Mouse (Mus musculus) CD4-positive, CD25-positive, alpha-beta regulatory T cell, adult 4 months (primary cell): ENCODE results near the gene Vmp1. TPM values are rescaled to one million over a fixed set of nuclear protein-coding genes. Genes with fewer than 3 reads are reported as not detected.

Experiments
- ATAC-seq: one replicate; pipeline ENCODE4 v1.8.0; 2017
- polyA plus RNA-seq, 2 experiments: library from polyadenylated mRNA; unstranded; fragments of 100-300 nt; shearing (Covaris generic); gene quantifications; one replicate each; pipeline ENCODE4 v1.2.1; 2017

The Vmp1 gene
- polyA plus RNA-seq, result 100 to 1,000 TPM; 405 to 430 TPM

DNA sequence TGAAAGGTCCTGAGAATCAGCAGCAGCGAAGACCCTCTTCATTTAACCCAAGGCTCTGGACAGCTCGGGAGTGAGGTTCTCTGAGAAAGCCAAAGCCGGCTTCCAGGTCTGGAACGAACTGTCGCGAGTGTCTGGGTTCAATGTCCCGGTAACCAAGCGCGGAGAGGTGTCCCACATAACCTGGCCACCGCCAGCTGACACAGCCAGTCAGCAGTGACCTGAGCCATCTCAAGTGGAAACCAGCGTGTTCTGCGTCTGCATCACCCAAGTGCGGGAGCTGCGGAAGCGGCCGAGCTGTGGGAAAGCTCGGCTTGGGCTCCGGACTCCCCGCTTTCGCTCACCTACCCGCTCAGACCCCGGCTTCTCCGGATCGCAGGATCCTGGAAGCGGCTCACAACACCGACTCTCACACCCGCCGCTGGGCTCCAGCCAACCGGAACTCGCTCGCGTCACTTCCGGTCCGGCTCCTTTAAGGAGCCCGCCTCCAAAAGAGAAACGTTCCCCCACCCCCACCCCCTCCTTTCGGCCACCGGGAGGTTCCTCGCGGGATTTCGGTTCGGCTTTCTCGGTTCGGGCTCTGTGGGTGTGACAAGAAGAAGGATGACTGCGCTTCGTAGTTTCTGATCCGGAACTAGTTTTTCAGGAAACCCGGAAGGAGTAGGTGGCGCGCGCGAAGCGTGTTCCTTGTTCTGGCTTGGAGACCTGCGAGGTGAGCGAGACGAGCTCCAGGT, at the start of gene Vmp1, which contains the start of gene Ptrh2:
Gene Vmp1, minus strand, starts transcription at position 442 of the 731 bp plus-strand sequence.
Gene Ptrh2, plus strand, starts transcription at position 591 of the 731 bp plus-strand sequence.
- peak; percentile 91 for ATAC-seq

- no peak for ATAC-seq
These were observed 47.8 kb upstream of the Vmp1 start for GRCm38 (mm10) chr11:86731443-86731842.

- no peak for ATAC-seq
These were observed 42.0 kb upstream of the Vmp1 start for GRCm38 (mm10) chr11:86725607-86726006.

DNA sequence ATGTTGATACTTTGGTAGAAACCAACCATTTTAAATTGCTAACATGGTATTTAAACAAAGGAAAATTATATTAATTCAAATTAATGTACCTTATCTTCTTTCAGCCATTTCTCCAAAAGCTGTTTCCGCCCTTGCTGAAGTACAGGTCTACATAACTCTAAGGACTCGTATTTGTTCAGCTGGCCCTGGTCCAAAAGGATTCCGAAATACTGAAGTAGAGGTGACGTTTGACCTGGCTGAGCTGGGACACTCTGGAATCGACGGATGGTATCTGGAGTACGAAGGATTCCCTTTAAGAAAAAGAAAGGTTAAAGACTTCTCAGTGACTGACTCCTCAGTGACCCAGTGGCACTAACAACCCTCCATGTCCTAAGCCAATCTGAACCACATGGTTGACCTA, 41.3 kb upstream of the Vmp1 start:
- ATAC-seq, result no peak

- ATAC-seq, result no peak
These were observed 40.4 kb upstream of the Vmp1 start for GRCm38 (mm10) chr11:86724004-86724403.

DNA sequence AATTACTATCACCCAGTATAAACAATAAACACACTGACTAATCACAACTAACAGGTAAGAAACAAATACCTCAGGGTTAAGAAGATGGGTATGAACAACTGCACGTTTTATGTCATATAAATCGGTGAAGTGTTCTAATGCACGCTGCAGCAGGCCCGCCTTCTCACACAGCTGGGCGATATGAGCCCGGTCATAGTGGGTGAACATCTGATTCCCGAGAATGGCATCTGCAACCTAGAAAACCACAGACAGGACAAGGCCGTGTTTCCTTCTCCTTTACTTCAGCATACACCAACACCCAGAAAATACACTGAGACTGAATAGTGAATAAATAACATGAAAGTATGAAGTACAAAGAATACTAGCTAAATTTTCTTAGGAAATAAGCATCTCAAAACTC, 35.8 kb upstream of the Vmp1 start:
- ATAC-seq, result no peak

DNA sequence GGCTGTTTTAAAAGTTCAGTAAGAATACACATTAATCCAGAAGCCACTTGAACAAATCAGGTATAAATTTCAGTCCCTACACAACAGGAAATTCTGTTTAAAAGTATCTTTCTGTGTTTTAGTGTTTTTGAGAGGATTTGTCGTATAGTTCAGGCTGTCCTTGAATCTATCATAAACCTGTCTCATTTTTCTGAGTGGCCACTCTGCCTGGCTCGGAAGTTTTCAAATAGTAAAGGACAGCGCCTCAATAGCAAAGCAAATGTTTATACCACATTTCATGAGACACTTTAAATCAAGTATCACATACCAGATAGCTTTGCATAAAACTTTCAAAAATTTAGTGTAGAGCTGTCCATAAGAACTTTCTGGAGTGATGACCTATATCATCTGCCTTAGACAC, 34.7 kb upstream of the Vmp1 start:
- no peak for ATAC-seq

DNA sequence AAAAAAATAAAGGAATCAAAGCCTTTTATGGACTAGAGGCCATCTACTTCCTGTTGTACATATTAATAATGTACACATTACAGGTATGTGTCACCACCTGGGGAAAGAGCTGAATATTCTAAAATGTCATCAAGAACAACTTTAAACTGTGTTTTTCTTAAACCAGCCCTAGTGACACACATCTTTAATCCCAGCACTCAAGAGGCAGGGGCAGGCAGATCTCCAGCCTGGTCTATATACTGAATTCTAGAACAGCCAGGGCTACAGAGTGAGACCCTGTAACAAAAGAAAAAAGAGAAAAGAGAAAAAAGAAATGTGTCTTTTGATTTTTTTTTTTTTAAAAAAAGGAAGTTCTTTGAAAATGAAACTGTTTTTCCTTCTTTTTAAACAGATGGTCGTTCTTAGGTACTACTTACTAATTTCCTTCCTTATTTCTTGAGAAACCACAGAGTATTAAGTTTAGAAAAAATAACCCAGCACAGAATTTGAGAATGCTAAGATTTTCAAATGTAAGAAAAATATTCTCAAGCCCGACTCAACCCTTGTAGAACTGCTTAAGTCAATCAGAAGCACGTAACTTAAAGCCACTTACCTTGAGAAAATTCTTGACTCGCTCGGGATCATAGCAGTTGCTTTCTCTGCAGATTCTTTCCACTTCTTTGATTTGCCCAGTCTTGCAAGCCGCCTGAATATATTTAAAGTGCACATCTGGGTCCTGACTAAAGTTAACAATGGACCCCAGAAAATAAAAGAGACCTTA, 33.9 kb upstream of the Vmp1 start:
- no peak for ATAC-seq

DNA sequence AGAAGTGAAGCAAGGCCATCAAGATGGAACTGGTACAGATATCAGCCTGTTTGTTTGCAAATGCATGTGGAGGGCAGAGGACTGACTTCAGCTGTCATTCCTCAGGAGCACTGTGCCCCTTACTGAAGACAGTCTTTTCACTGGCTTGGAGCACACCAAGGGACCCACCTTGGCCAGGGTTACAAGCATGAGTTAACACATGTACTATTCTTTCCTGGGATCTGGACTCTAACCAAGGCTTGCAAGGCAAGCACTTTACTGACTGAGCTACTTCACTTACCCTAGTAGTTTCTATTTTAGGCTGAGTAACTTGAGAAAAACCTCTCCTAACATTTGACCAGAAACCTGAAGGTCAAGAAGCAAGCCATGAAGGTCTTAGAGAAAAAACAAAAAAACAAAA, 31.0 kb upstream of the Vmp1 start:
- ATAC-seq, result no peak

- ATAC-seq, result no peak
These were observed 17.5 kb upstream of the Vmp1 start for GRCm38 (mm10) chr11:86701151-86701550.

DNA sequence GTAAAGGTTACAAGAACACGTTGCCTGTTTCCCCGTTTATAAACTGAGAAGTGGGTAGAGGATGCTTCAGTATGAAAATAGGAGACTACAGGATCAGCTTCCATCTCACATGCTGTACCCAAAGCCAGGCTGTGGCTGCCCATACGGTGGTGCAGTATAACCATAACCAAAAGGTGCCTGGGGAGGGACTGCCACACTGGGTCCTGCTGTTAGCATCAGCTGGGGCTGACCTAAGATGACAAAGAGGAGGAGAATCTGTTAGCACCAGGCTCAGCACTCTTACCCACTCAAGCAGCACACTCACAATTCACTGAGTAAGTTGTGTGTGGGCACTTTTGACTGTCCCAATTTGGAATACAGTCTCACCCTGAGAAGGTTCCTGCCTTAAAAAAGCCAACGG, 11.8 kb upstream of the Vmp1 start:
- ATAC-seq, result no peak

DNA sequence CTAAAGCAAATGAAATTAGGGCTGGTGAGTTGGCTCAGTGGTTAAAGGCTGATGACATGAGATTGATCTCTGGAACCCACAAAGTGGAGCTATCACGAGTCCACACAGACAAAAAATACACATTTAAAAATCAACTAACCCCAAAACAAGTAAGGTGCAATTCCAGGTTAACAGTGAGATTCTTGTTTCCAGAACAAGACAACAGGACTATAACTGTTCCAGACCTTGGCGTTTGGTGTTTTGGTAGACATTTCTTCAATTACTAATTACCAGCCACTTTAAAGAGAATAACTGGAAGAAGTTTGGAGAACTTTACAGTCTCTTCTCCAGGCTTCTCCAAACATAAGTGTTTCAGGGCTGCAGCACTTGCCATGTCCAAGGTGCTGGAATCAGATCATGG, 8.9 kb upstream of the Vmp1 start:
- no peak for ATAC-seq

- ATAC-seq, result no peak
These were observed 8.3 kb upstream of the Vmp1 start for GRCm38 (mm10) chr11:86691956-86692355.

DNA sequence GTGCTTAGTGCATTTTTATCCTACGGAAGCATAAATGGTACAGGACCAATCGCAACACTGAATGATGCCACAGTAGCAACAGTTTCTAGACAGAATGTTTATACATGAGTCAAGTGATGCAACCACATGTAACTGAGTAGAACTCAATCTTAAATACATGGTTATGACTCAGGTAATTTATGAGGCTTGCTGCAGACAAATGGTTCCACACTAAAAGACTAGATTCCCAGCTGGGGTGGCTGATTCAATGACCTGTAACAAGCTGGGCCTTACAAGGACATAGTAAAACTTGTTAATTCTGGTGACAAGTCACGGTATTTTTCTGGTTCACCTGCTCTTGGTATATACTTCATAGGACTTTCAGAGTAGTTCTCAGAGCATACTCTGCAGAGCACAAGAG, 7.8 kb upstream of the Vmp1 start:
- ATAC-seq, result no peak

DNA sequence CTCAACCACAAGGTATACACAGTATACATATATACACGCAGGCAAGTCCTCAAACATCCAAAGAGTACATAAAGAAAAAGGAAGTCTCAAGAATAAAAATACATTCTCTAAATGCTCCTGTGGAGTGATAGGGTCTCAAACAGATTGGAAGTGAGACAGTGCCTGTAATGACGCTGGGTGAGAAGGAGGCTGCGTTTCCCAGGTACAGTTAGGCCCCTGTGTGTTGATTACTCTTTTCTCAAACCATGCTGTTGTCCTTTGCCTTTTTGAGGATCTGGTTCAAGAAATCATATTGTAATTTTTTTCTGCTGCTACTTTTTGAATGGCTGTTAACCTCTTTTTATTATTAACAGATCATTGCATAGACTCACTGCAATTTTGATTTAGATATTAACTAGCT, 6.7 kb upstream of the Vmp1 start:
- no peak for ATAC-seq

GRCm38 (mm10) chr11:86685366-86685765, 1.7 kb upstream of the Vmp1 start:
- ATAC-seq, result no peak

DNA sequence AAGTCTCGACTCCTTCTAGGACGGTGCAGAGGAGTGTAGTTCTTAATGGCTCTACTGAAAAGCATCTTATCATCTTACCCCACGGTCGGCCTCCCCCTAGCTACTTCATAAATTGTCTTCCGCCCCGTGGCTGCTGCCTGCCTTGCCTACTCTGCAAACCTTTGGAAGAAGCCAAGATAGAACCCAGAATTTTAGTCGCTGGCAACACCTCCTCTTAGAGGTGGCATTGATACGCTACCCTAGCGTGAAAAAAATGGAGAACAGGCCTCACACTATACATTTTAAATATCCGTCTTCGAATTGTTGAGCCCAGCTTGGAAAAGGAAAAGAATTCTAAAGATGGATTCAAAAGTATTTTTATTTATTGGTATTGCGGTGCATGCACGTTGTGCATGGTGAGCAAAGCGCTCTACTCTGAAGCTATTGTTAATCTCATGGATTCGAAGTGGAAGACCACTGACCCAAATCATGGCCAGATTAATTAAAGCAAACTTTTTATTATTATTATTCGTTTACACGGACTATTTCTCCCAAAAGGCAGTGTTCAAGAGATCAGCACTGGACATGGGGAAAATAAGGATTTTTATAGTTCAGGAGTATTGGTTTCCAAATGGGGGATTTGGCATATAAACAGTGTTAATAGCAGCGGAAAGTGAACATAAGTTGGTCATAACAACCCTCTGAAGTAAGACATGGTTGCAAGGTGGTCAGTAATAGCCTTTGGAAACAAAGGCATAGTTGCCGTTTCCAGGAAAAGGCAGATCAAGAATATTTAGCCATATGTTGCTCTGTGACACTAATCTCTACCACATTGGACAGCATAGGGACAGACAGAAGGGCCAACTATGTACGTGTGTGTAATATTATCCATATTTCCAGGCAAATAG, 733 bp upstream of the Vmp1 start:
- ATAC-seq, result peak; percentile 29

- ATAC-seq, result no peak
These were observed 775 bp downstream of the Vmp1 start for GRCm38 (mm10) chr11:86682861-86683260.

DNA sequence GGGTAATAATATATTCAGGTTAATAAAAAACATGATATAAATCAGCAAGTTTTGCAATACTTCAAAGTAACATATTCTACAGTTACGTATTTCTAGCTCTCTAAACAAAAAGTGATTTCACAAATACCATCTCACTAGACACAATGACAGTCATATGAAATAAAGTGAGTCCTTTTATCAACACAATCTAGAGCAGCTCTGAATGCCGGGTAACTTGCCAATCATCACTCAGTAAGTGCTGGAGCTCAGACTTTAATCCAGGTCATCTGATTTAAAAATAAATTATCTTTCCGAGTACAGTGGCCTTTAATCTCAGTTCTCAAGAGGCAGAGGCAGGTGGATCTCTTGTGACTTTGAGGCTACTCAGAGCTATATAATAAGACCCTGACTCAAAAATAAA, 2.2 kb downstream of the Vmp1 start:
- no peak for ATAC-seq

DNA sequence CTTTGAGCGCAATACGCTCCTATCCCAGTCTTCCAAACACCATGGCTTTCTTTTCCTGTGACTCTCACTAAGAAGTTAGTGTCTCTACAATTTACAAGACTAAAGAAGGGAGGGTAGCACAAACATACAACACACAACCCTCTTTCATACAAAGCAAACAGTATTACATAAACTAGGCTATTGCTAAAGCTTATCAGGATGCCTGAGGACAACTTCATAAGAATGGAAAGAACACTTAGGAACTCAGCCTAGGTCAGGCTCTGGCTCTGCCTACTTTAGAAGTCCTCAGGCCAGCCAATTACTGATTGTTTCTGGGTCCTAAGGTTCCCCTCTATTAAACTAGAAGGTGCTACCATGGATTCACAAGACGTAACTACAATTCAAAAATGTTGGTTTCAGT, 2.9 kb downstream of the Vmp1 start:
- ATAC-seq, result no peak

- ATAC-seq, result no peak
These were observed 4.7 kb downstream of the Vmp1 start for GRCm38 (mm10) chr11:86678957-86679356.

DNA sequence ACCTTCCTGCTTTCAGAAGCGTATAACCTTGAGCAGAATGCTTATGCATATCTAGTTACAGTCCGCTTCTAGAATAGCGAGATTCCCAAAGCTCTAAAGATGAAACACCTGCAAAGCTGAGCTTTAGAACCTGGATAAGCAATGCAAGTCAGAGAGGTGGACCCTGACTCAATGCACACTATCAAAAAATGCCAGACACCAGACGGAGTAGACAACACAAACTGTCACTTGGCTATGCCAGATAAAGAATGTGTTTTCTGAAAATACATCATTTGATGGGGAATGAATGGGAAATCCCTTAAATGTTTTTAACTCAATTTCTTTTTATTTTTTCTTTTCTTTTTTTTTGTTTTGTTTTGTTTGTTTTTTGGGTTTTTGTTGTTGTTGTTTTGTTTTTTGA, 8.1 kb downstream of the Vmp1 start:
- ATAC-seq, result no peak

DNA sequence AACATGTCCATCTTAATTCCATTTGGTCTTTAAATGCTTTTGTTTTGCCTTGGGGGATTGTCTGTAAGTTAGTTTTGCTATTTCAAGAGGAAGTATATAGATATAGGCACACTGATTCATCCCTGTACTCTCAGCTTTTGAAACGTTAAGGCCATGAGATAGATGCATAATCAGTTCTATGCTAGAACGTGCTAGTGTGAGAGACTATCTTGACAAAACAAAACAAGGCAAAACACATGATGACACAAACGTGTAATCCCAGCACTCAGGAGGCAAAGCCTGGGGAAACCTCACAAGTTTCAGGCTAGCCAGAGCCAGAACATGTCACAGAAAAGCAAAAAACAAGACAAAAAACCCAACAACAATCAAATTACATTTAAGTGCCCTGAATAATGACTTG, 10.9 kb downstream of the Vmp1 start:
- ATAC-seq, result no peak
